Mouse (Mus musculus): ENCODE results near the gene Pja2. TPM values are rescaled to one million over a fixed set of nuclear protein-coding genes. Genes with fewer than 3 reads are reported as not detected.

Gene Pja2
- polyA plus RNA-seq (2014; fragmentation: Nextera tagmentation; extraction: Ambion mirVana) = 69.0 and 72.5 TPM in 2 replicates

- WGBS = under 1% methylated on average over 40 of the region's 60 CpGs
- no peaks in the 10 kb centered on the region for H3K9me3 ChIP-seq (ENCODE audit: control insufficient read depth, low read length)
- H3K4me1 ChIP-seq (replicated peaks; ENCODE audit: control insufficient read depth, insufficient read depth, low read length) = no peaks in the 10 kb centered on the region; the same call in 1 of the 2 replicates
- H3K27ac ChIP-seq (ENCODE audit: low read depth, low read length) = peak within 1 kb of the TSS; percentile 89
- ATAC-seq (replicated peaks; ENCODE audit: low FRiP score) = peak; percentile 99
- H3K4me2 ChIP-seq (ENCODE audit: low read depth, low read length, severe bottlenecking) = peak within 1 kb of the TSS; percentile 70
- H3K36me3 ChIP-seq (ENCODE audit: control insufficient read depth, insufficient read depth, low read length) = no peaks in the 10 kb centered on the region
- peak within 1 kb of the TSS; percentile 95 for H3K9ac ChIP-seq (ENCODE audit: low read length)
- H3K27me3 ChIP-seq (ENCODE audit: control insufficient read depth, insufficient read depth, low read length) = no peaks in the 10 kb centered on the region
- peak; percentile 99 for DNase-seq (ENCODE audit: low spot score)
- H3K4me3 ChIP-seq (ENCODE audit: low read depth, low read length) = peak within 1 kb of the TSS; percentile 92
These were observed at the start of gene Pja2 for GRCm38 (mm10) chr17:64331898-64332769. Gene Pja2, minus strand, starts transcription at chr17:64331916.

GRCm38 (mm10) chr17:64375327-64375726 lies 43.6 kb upstream of the Pja2 start:
- ATAC-seq (replicated peaks; ENCODE audit: low FRiP score) = peak; percentile 69; the same call in 1 of the 2 replicates
- Histone ChIP-seq H3K4me2 (ENCODE audit: low read depth, low read length, severe bottlenecking) (no peak overlapping the region), H3K27ac (ENCODE audit: low read depth, low read length) (no peak overlapping the region), H3K9me3 (ENCODE audit: control insufficient read depth, low read length) (no peaks in the 10 kb centered on the region), H3K4me1 (replicated peaks; ENCODE audit: control insufficient read depth, insufficient read depth, low read length) (no peaks in the 10 kb centered on the region), H3K9ac (ENCODE audit: low read length) (no peak overlapping the region), H3K27me3 (ENCODE audit: control insufficient read depth, insufficient read depth, low read length) (no peaks in the 10 kb centered on the region), H3K36me3 (ENCODE audit: control insufficient read depth, insufficient read depth, low read length) (no peaks in the 10 kb centered on the region), H3K4me3 (ENCODE audit: low read depth, low read length) (no peak overlapping the region)
- DNase-seq (ENCODE audit: low spot score) = peak; percentile 85
- 67% methylated on average over 4 of the region's 4 CpGs for WGBS

GRCm38 (mm10) chr17:64363694-64364093 lies 32.0 kb upstream of the Pja2 start:
- Histone ChIP-seq H3K4me3 (ENCODE audit: low read depth, low read length) (no peak overlapping the region), H3K9ac (ENCODE audit: low read length) (no peak overlapping the region), H3K4me1 (replicated peaks; ENCODE audit: control insufficient read depth, insufficient read depth, low read length) (no peaks in the 10 kb centered on the region), H3K27me3 (ENCODE audit: control insufficient read depth, insufficient read depth, low read length) (no peaks in the 10 kb centered on the region), H3K9me3 (ENCODE audit: control insufficient read depth, low read length) (no peaks in the 10 kb centered on the region), H3K4me2 (ENCODE audit: low read depth, low read length, severe bottlenecking) (no peak overlapping the region), H3K36me3 (ENCODE audit: control insufficient read depth, insufficient read depth, low read length) (no peaks in the 10 kb centered on the region), H3K27ac (ENCODE audit: low read depth, low read length) (no peak overlapping the region)
- no peak for ATAC-seq (replicated peaks; ENCODE audit: low FRiP score)
- no peak for DNase-seq (ENCODE audit: low spot score)
- 88% methylated on average over 1 of the region's 1 CpGs for WGBS

- Histone ChIP-seq H3K9me3 (ENCODE audit: control insufficient read depth, low read length) (no peaks in the 10 kb centered on the region), H3K4me2 (ENCODE audit: low read depth, low read length, severe bottlenecking) (no peak overlapping the region), H3K27ac (ENCODE audit: low read depth, low read length) (no peak overlapping the region), H3K9ac (ENCODE audit: low read length) (no peak overlapping the region), H3K36me3 (ENCODE audit: control insufficient read depth, insufficient read depth, low read length) (no peaks in the 10 kb centered on the region), H3K4me1 (replicated peaks; ENCODE audit: control insufficient read depth, insufficient read depth, low read length) (no peaks in the 10 kb centered on the region), H3K27me3 (ENCODE audit: control insufficient read depth, insufficient read depth, low read length) (no peaks in the 10 kb centered on the region), H3K4me3 (ENCODE audit: low read depth, low read length) (no peak overlapping the region)
- no peak for ATAC-seq (replicated peaks; ENCODE audit: low FRiP score)
- no peak for DNase-seq (ENCODE audit: low spot score)
- WGBS = 73% methylated on average over 5 of the region's 5 CpGs
These were observed 30.9 kb upstream of the Pja2 start for GRCm38 (mm10) chr17:64362570-64362969.

GRCm38 (mm10) chr17:64361911-64362425 lies 30.3 kb upstream of the Pja2 start:
- no peak overlapping the region for H3K4me3 ChIP-seq (ENCODE audit: low read depth, low read length)
- no peaks in the 10 kb centered on the region for H3K27me3 ChIP-seq (ENCODE audit: control insufficient read depth, insufficient read depth, low read length)
- no peaks in the 10 kb centered on the region for H3K9me3 ChIP-seq (ENCODE audit: control insufficient read depth, low read length)
- no peaks in the 10 kb centered on the region for H3K36me3 ChIP-seq (ENCODE audit: control insufficient read depth, insufficient read depth, low read length)
- no peak overlapping the region for H3K27ac ChIP-seq (ENCODE audit: low read depth, low read length)
- no peak for ATAC-seq (replicated peaks; ENCODE audit: low FRiP score)
- no peaks in the 10 kb centered on the region for H3K4me1 ChIP-seq (replicated peaks; ENCODE audit: control insufficient read depth, insufficient read depth, low read length)
- H3K9ac ChIP-seq (ENCODE audit: low read length) = no peak overlapping the region
- 77% methylated on average over 3 of the region's 3 CpGs for WGBS
- no peak for DNase-seq (ENCODE audit: low spot score)
- H3K4me2 ChIP-seq (ENCODE audit: low read depth, low read length, severe bottlenecking) = no peak overlapping the region

- WGBS = 93% methylated on average over 7 of the region's 7 CpGs
These were observed 22.2 kb upstream of the Pja2 start for GRCm38 (mm10) chr17:64353940-64354339.

GRCm38 (mm10) chr17:64346135-64346534 lies 14.4 kb upstream of the Pja2 start:
- H3K9ac ChIP-seq (ENCODE audit: low read length) = no peak overlapping the region
- H3K9me3 ChIP-seq (ENCODE audit: control insufficient read depth, low read length) = no peaks in the 10 kb centered on the region
- WGBS = 56% methylated on average over 17 of the region's 17 CpGs
- DNase-seq (ENCODE audit: low spot score) = no peak
- H3K4me1 ChIP-seq (replicated peaks; ENCODE audit: control insufficient read depth, insufficient read depth, low read length) = no peaks in the 10 kb centered on the region
- ATAC-seq (replicated peaks; ENCODE audit: low FRiP score) = no peak
- no peaks in the 10 kb centered on the region for H3K27me3 ChIP-seq (ENCODE audit: control insufficient read depth, insufficient read depth, low read length)
- no peaks in the 10 kb centered on the region for H3K36me3 ChIP-seq (ENCODE audit: control insufficient read depth, insufficient read depth, low read length)
- no peak overlapping the region for H3K4me2 ChIP-seq (ENCODE audit: low read depth, low read length, severe bottlenecking)
- no peak overlapping the region for H3K4me3 ChIP-seq (ENCODE audit: low read depth, low read length)
- H3K27ac ChIP-seq (ENCODE audit: low read depth, low read length) = no peak overlapping the region

More at GRCm38 (mm10) chr17:64353940-64354339, 22.2 kb upstream of the Pja2 start:
- Histone ChIP-seq H3K9ac (ENCODE audit: low read length) (no peak overlapping the region), H3K4me3 (ENCODE audit: low read depth, low read length) (no peak overlapping the region), H3K36me3 (ENCODE audit: control insufficient read depth, insufficient read depth, low read length) (no peaks in the 10 kb centered on the region), H3K27ac (ENCODE audit: low read depth, low read length) (no peak overlapping the region), H3K4me2 (ENCODE audit: low read depth, low read length, severe bottlenecking) (no peak overlapping the region), H3K4me1 (replicated peaks; ENCODE audit: control insufficient read depth, insufficient read depth, low read length) (no peaks in the 10 kb centered on the region), H3K27me3 (ENCODE audit: control insufficient read depth, insufficient read depth, low read length) (no peaks in the 10 kb centered on the region), H3K9me3 (ENCODE audit: control insufficient read depth, low read length) (no peaks in the 10 kb centered on the region)
- no peak for DNase-seq (ENCODE audit: low spot score)
- no peak for ATAC-seq (replicated peaks; ENCODE audit: low FRiP score)

GRCm38 (mm10) chr17:64344576-64345172 lies 13.0 kb upstream of the Pja2 start:
- H3K36me3 ChIP-seq (ENCODE audit: control insufficient read depth, insufficient read depth, low read length) = no peaks in the 10 kb centered on the region
- H3K27ac ChIP-seq (ENCODE audit: low read depth, low read length) = no peak overlapping the region
- no peak overlapping the region for H3K4me2 ChIP-seq (ENCODE audit: low read depth, low read length, severe bottlenecking)
- DNase-seq (ENCODE audit: low spot score) (no peak), ATAC-seq (replicated peaks; ENCODE audit: low FRiP score) (no peak)
- no peaks in the 10 kb centered on the region for H3K9me3 ChIP-seq (ENCODE audit: control insufficient read depth, low read length)
- no peak overlapping the region for H3K4me3 ChIP-seq (ENCODE audit: low read depth, low read length)
- WGBS = 89% methylated on average over 7 of the region's 7 CpGs
- no peak overlapping the region for H3K9ac ChIP-seq (ENCODE audit: low read length)
- no peaks in the 10 kb centered on the region for H3K27me3 ChIP-seq (ENCODE audit: control insufficient read depth, insufficient read depth, low read length)
- H3K4me1 ChIP-seq (replicated peaks; ENCODE audit: control insufficient read depth, insufficient read depth, low read length) = no peaks in the 10 kb centered on the region
